Mouse (Mus musculus): Measurements from ENCODE around the gene Fstl1. TPM values are rescaled to one million over a fixed set of nuclear protein-coding genes. Genes with fewer than 3 reads are reported as not detected.

Fstl1 gene
- total RNA-seq, 4 experiments from 2014 or later, result 33.3 to 45.7 (median 36.2) TPM

GRCm38 (mm10) chr16:37817986-37818385 is 41.3 kb downstream of the Fstl1 start:
- DNase-seq (ENCODE audit: low spot score in 2 of 2), result no peak

GRCm38 (mm10) chr16:37823949-37824348 is 47.3 kb downstream of the Fstl1 start:
- DNase-seq (ENCODE audit: low spot score in 2 of 2), result no peak

- DNase-seq (ENCODE audit: low spot score in 2 of 2), result no peak
Observed at GRCm38 (mm10) chr16:37824778-37825505, 48.3 kb downstream of the Fstl1 start.

GRCm38 (mm10) chr16:37826286-37826685 is 49.6 kb downstream of the Fstl1 start:
- no peak for DNase-seq (ENCODE audit: low spot score in 2 of 2)

- DNase-seq (ENCODE audit: low spot score in 2 of 2), result no peak
Observed at GRCm38 (mm10) chr16:37831041-37831440, 54.4 kb downstream of the Fstl1 start.

- DNase-seq (ENCODE audit: low spot score in 2 of 2), result no peak
Observed at GRCm38 (mm10) chr16:37837571-37837970, 60.9 kb downstream of the Fstl1 start.

GRCm38 (mm10) chr16:37842439-37842838 is 65.8 kb downstream of the Fstl1 start:
- DNase-seq (ENCODE audit: low spot score in 2 of 2), result no peak

GRCm38 (mm10) chr16:37843740-37844139 is 67.1 kb downstream of the Fstl1 start:
- DNase-seq (ENCODE audit: low spot score in 2 of 2), result no peak

- DNase-seq (ENCODE audit: low spot score in 2 of 2), result no peak
Observed at GRCm38 (mm10) chr16:37845202-37845925, 68.7 kb downstream of the Fstl1 start.

- DNase-seq (ENCODE audit: low spot score in 2 of 2), result no peak
Observed at GRCm38 (mm10) chr16:37847081-37847480, 70.4 kb downstream of the Fstl1 start.

GRCm38 (mm10) chr16:37851366-37851765 is 74.7 kb downstream of the Fstl1 start:
- no peak for DNase-seq (ENCODE audit: low spot score in 2 of 2)

- no peak for DNase-seq (ENCODE audit: low spot score in 2 of 2)
Observed at GRCm38 (mm10) chr16:37853279-37853678, 76.6 kb downstream of the Fstl1 start.

GRCm38 (mm10) chr16:37854054-37854453 is 77.4 kb downstream of the Fstl1 start:
- DNase-seq (ENCODE audit: low spot score in 2 of 2), result no peak

GRCm38 (mm10) chr16:37854593-37854992 is 77.9 kb downstream of the Fstl1 start:
- DNase-seq (ENCODE audit: low spot score in 2 of 2), result no peak

- DNase-seq (ENCODE audit: low spot score in 2 of 2), result no peak
Observed at GRCm38 (mm10) chr16:37855583-37855982, 78.9 kb downstream of the Fstl1 start.

GRCm38 (mm10) chr16:37856327-37856726 is 79.7 kb downstream of the Fstl1 start:
- DNase-seq (ENCODE audit: low spot score in 2 of 2), result no peak

GRCm38 (mm10) chr16:37857495-37857894 is 80.8 kb downstream of the Fstl1 start:
- DNase-seq (ENCODE audit: low spot score in 2 of 2), result no peak

GRCm38 (mm10) chr16:37860213-37860612 is 83.5 kb downstream of the Fstl1 start:
- DNase-seq (ENCODE audit: low spot score in 2 of 2), result no peak

GRCm38 (mm10) chr16:37861029-37861428 is 84.4 kb downstream of the Fstl1 start, which contains the start of gene Gm36028:
Gene Gm36028 (minus strand): TSS chr16:37861146.
- DNase-seq (ENCODE audit: low spot score in 2 of 2), result no peak

- DNase-seq (ENCODE audit: low spot score in 2 of 2), result no peak
Observed at GRCm38 (mm10) chr16:37863876-37864275, 87.2 kb downstream of the Fstl1 start.

- no peak for DNase-seq (ENCODE audit: low spot score in 2 of 2)
Observed at GRCm38 (mm10) chr16:37865841-37866240, 89.2 kb downstream of the Fstl1 start.

- DNase-seq (ENCODE audit: low spot score in 2 of 2), result peak; percentile 67 to 84
Observed at GRCm38 (mm10) chr16:37867791-37868505, 91.3 kb downstream of the Fstl1 start, which contains the start of gene Lrrc58. Gene Lrrc58 (plus strand): TSS chr16:37868389.

Data from layer of hippocampus, adult 8-10 months (tissue).